Mouse (Mus musculus) kidney, embryonic 14.5 days (tissue): ENCODE data around the gene Tle2. TPM values are rescaled to one million over a fixed set of nuclear protein-coding genes. Genes with fewer than 3 reads are reported as not detected.

Source experiments
- ATAC-seq: fragments of 200-750 bp; cut with Nextera tagmentation; 2 replicates; pipeline ENCODE4 v1.8.0; 2017; ENCODE audit warnings: moderate number of reproducible peaks, mild to moderate bottlenecking, moderate TSS enrichment, moderate library complexity; ENCODE audit not compliant: low FRiP score, low TSS enrichment
- H3K27ac ChIP-seq: fragments of 300-500 bp; sonication (generic); 2 replicates; pipeline ENCODE4 v1.5.1; 2014; ENCODE audit warnings: low read depth, mild to moderate bottlenecking, low read length, moderate library complexity, mixed read lengths
- H3K27me3 ChIP-seq: fragments of 300-500 bp; sonication (generic); 2 replicates; pipeline ENCODE4 v1.6.1; 2014; ENCODE audit warnings: mild to moderate bottlenecking, low read length; ENCODE audit not compliant: control insufficient read depth, insufficient read depth
- H3K36me3 ChIP-seq: fragments of 300-500 bp; sonication (generic); 2 replicates; pipeline ENCODE4 v1.6.1; 2014; ENCODE audit warnings: low read length, mixed read lengths; ENCODE audit not compliant: control insufficient read depth, insufficient read depth
- H3K4me1 ChIP-seq: fragments of 300-500 bp; sonication (generic); 2 replicates; pipeline ENCODE4 v1.6.1; 2014; ENCODE audit warnings: low read length, mixed read lengths; ENCODE audit not compliant: control insufficient read depth, insufficient read depth
- H3K4me2 ChIP-seq: fragments of 300-500 bp; sonication (generic); replicated peaks from 2 replicates; pipeline ENCODE4 v1.6.1; 2014; ENCODE audit warnings: low read depth, mild to moderate bottlenecking, low read length
- H3K4me3 ChIP-seq: fragments of 300-500 bp; sonication (generic); 2 replicates; pipeline ENCODE4 v1.5.1; 2014; ENCODE audit warnings: mild to moderate bottlenecking, low read length
- H3K9ac ChIP-seq: fragments of 300-500 bp; sonication (generic); 2 replicates; pipeline ENCODE4 v1.6.1; 2014; ENCODE audit warnings: low read depth, mild to moderate bottlenecking, low read length, moderate library complexity
- H3K9me3 ChIP-seq: fragments of 300-500 bp; sonication (generic); 2 replicates; pipeline ENCODE4 v1.6.1; 2016; ENCODE audit warnings: low read length; ENCODE audit not compliant: control insufficient read depth
- WGBS: fragments of 180-500 bp; shearing (Covaris S2); extraction: QIAGEN DNeasy Blood & Tissue Kit; methylation state at CpG from one replicate; pipeline ENCODE4 v1.1.7; 2014; 5-methylcytosine and 5-hydroxymethylcytosine counted together
- polyA plus RNA-seq: library from polyadenylated mRNA; unstranded; fragments of >200 nt; fragmentation: Nextera tagmentation; extraction: Ambion mirVana; gene quantifications from 2 replicates; pipeline ENCODE4 v1.2.1, GENCODE M21; 2014

The Tle2 gene
- 29.3 and 30.4 TPM in 2 replicates for polyA plus RNA-seq

DNA sequence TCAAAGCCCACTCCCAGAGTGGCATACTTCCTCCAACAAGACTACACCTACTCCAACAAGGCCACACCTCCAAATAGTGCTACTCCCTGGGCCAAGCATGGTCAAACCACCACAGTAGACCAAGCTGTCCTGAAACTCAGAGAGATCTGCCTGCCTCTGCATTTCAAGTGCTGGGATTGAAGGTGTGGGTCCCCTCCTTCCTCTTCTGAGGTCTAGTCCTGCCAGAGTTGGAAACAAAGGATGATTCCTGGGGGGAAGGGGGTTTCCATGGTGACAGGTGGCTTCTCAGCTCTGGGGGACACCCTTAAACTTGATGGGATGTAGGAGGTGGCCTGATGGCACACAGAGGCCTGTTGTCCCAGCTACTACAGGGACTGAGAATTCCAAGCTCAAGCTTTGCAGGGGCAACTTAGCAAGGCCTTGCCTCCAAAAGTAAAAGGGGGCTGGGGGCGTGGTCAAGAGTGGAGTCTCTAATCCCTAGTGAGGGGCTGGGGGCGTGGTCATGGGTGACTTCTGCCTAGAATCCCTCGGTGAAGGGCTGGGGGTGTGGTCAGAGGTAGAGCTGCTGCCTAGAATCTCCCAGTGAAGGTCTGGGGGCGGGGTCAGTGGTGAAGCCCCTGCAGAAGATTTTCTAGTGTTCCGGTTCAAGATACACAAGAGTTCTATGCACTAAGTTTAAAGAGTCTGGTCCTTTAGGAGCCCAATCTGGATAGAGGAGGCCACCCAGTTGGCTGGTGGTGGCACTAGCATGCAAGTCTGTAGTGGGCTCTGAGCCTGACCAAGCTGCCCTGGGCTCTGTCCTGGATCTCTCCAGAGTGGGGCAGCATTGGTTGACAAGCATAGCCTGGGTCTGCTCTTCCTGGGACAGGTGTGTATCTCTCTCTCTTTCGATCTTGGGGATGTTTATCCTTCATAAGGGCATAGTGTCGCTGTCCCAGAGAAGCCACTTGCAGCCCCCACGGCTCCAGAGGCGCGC is at the start of gene Tle2:
Tle2 (plus strand) TSS at position 481 of the 976 bp plus-strand sequence.
- H3K27me3 ChIP-seq: peaks cover 6% of the 10 kb centered on the region; the same call in 1 of the 2 replicates
- peaks cover 57% of the 10 kb centered on the region for H3K4me1 ChIP-seq
- H3K4me2 ChIP-seq: peak within 1 kb of the TSS; percentile 77
- H3K4me3 ChIP-seq: peak within 1 kb of the TSS; percentile 51
- H3K27ac ChIP-seq: peak within 1 kb of the TSS; percentile 69; the same call in 1 of the 2 replicates
- H3K9me3 ChIP-seq: no peaks in the 10 kb centered on the region
- H3K9ac ChIP-seq: peak within 1 kb of the TSS; percentile 68
- WGBS: 26% methylated on average over 10 of the region's 10 CpGs
- no peaks in the 10 kb centered on the region for H3K36me3 ChIP-seq
- no peak for ATAC-seq

DNA sequence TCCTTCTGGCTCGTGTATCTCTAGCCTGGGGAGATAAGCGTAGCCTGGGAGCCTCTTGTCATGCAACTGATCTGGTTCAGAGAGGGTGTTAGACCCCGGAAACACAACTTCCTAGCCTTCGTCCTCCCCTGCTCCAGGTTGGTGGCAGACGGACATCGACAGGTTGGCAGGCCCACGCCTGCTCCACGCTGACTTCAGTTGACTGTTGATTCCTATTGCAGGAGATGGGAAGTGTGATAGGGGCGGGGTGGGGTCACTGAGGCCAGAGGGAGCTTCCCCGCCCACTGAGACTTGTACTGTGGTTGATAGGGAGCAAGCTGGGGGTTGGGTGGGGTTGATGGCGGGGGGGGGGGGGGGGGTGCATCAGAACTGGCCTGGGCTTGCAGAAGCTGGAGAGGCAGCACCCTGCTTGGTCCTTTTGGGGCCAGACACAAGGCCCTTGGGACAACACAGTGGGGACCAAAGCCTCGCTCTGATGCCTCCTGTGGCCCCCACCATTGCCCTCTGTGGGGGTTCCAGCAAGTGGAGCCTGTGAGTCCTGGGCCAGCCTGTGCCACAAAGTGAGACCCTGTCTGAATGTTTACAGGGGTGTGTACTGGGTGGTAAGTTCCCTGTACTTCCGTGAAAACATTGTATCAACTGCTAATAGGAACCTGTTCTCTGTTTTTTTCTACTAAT is 49.2 kb upstream of the Tle2 start:
- H3K27me3 ChIP-seq: peaks cover 4% of the 10 kb centered on the region; the same call in 1 of the 2 replicates
- H3K4me2 ChIP-seq: no peak overlapping the region
- H3K36me3 ChIP-seq: peaks cover 16% of the 10 kb centered on the region
- 60% methylated on average over 13 of the region's 13 CpGs for WGBS
- H3K27ac ChIP-seq: no peak overlapping the region
- H3K9ac ChIP-seq: 0 out of 2 replicates have a peak overlapping the region, but pooled peaks have one; percentile 7
- no peak for ATAC-seq
- no peaks in the 10 kb centered on the region for H3K4me1 ChIP-seq
- H3K9me3 ChIP-seq: no peaks in the 10 kb centered on the region
- no peak overlapping the region for H3K4me3 ChIP-seq

DNA sequence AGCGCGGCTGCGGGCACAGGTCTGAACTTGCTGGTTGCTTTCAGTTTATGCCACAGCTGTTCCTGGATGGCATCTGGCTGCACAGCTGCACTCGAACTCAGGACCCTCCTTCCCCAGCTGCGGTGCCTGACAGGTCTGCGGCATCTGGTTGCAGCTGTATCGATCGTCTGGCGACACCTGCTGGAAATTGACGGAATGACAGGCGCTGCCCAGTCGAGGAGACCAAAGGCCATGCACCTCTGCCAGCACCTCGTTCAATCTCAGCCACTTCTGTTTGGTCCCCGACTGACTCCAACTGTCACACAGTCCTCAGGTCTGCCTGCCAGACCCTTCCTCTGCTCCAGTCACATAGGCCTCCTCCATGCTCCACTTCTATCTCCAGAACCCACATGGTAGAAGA is 47.6 kb upstream of the Tle2 start:
- H3K4me2 ChIP-seq: no peak overlapping the region
- H3K9ac ChIP-seq: no peak overlapping the region
- peaks cover 4% of the 10 kb centered on the region; the same call in 1 of the 2 replicates for H3K27me3 ChIP-seq
- H3K4me1 ChIP-seq: no peaks in the 10 kb centered on the region
- no peak overlapping the region for H3K4me3 ChIP-seq
- H3K27ac ChIP-seq: no peak overlapping the region
- H3K9me3 ChIP-seq: no peaks in the 10 kb centered on the region
- ATAC-seq: peak; percentile 44; the same call in 1 of the 2 replicates
- H3K36me3 ChIP-seq: peaks cover 31% of the 10 kb centered on the region
- 15% methylated on average over 14 of the region's 14 CpGs for WGBS

DNA sequence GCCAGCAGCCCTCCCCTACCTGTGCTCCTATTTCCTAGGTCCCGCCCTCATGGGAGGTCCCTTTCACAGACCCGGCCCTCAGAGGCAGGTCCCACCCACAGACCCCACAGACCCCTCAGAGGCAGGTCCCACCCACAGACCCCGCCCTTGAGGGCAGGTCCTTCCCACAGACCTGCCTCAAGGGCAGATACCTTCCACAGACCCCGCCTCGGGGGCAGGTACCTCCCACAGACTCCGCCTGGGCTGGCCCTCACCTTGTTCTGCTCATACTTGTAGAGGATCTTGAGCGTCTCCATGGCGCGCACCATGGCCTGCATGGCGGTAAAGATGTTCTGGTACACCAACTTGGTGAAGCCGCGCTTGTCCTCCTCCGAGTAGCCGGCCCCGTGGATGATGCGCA is 39.5 kb upstream of the Tle2 start:
- H3K4me2 ChIP-seq: no peak overlapping the region
- WGBS: 57% methylated on average over 16 of the region's 16 CpGs
- peaks cover 38% of the 10 kb centered on the region for H3K36me3 ChIP-seq
- H3K9me3 ChIP-seq: no peaks in the 10 kb centered on the region
- no peak overlapping the region for H3K27ac ChIP-seq
- no peak for ATAC-seq
- H3K27me3 ChIP-seq: no peaks in the 10 kb centered on the region
- H3K4me3 ChIP-seq: no peak overlapping the region
- H3K9ac ChIP-seq: no peak overlapping the region
- H3K4me1 ChIP-seq: no peaks in the 10 kb centered on the region

DNA sequence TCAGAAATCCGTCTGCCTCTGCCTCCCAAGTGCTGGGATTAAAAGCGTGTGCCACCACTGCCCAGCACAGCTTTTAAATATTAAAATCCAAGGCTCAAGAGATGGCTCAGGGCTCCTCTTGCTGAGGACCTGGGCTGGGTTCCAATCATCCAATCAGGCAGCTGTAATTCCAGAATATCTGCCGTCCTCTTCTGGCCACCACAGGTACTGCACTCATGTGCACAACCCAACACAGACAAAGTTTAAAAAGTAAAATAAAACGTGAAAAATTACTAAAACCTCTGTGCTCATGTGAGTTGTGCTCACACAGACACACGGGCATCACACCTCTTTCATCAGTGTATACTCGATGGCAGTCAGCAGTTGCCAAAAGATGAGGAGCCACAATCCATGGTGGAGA is 37.6 kb upstream of the Tle2 start:
- no peaks in the 10 kb centered on the region for H3K27me3 ChIP-seq
- no peaks in the 10 kb centered on the region for H3K9me3 ChIP-seq
- WGBS: 79% methylated on average over 6 of the region's 6 CpGs
- H3K4me1 ChIP-seq: peaks cover under 1% of the 10 kb centered on the region; the same call in 1 of the 2 replicates
- H3K4me2 ChIP-seq: no peak overlapping the region
- H3K9ac ChIP-seq: no peak overlapping the region
- H3K4me3 ChIP-seq: no peak overlapping the region
- H3K27ac ChIP-seq: no peak overlapping the region
- no peak for ATAC-seq
- H3K36me3 ChIP-seq: peaks cover 19% of the 10 kb centered on the region

DNA sequence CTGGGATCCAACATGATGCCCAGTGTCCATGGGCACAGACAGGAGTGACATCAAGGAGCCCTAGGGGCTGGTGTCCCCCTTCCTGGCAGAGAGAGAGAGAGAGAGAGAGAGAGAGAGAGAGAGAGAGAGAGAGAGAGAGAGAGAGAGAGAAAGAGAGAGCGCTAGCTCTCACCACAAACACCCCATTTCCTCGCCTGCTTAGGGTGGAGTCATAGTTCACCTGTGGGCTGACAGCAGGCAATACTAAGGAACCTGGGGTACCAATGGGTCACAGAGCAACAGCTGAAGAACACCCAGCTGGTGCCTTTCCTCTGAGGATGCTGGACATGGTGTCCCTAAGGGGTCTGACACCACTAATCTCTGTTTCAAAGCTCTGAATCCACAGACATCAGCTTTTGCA is 36.9 kb upstream of the Tle2 start:
- Histone ChIP-seq H3K4me1 (peaks cover 8% of the 10 kb centered on the region; the same call in 1 of the 2 replicates), H3K27ac (no peak overlapping the region), H3K4me2 (no peak overlapping the region), H3K9me3 (no peaks in the 10 kb centered on the region), H3K36me3 (peaks cover 14% of the 10 kb centered on the region), H3K4me3 (no peak overlapping the region), H3K27me3 (no peaks in the 10 kb centered on the region), H3K9ac (no peak overlapping the region)
- WGBS: 96% methylated on average over 2 of the region's 2 CpGs
- ATAC-seq: no peak

DNA sequence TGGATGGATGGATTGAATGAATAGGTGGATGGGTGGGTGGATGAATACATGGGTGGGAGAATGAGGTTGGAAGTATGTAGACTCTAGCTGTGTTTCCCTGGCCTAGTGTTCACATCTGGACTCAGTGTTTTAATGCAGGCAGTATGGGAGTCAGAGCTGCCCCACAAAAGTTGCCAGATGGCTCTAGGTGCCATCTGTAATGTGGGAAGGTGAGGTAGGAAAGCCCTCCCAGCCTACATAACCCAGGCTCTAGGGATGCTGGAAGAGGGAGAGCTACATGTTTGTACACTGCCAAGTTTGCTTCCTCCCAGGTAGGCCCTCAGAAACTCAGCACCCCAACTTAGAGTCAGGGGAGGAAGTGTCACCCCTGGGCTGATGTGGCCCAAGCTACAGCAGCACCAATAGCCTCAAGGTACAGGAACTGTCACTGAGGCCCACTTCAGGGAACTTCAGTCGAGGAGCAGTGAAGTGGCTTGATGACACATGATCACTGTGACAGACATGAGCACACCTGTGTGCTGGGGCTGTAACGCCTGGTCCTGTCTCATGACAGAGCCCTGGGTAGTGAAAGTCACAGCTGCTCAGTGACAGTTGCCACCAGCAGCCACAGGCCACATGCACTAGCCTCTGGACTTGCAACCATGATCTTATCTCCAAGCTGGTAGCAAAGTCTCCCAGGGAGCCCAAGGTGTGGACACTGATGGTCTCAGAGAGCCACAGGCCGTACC is 35.9 kb upstream of the Tle2 start:
- no peak overlapping the region for H3K9ac ChIP-seq
- H3K27ac ChIP-seq: no peak overlapping the region
- H3K4me2 ChIP-seq: no peak overlapping the region
- H3K27me3 ChIP-seq: no peaks in the 10 kb centered on the region
- no peak overlapping the region for H3K4me3 ChIP-seq
- H3K4me1 ChIP-seq: peaks cover 18% of the 10 kb centered on the region
- 82% methylated on average over 3 of the region's 3 CpGs for WGBS
- H3K36me3 ChIP-seq: peaks cover 6% of the 10 kb centered on the region; the same call in 1 of the 2 replicates
- no peaks in the 10 kb centered on the region for H3K9me3 ChIP-seq
- ATAC-seq: no peak

DNA sequence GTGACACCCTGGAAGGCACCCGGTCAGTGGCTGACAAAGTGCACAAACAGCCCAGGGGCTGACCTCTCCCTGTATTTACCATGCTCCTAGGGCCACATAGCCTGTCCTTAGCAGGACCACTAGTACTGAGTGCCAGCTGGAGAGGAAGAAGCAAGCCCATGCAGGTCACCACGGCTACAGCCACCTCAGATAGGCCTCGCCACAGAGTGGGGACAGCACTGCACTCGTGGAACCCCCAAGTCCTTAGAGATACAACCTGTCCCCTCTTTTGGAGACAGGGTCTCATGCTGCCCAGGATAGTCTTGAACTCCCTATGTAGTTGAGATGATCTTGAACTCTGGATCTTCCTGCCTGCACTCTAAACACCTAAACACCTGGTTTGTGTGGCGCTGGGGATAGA is 33.0 kb upstream of the Tle2 start:
- Histone ChIP-seq H3K27me3 (no peaks in the 10 kb centered on the region), H3K9me3 (no peaks in the 10 kb centered on the region), H3K4me1 (peaks cover 28% of the 10 kb centered on the region), H3K4me3 (no peak overlapping the region), H3K36me3 (peaks cover 2% of the 10 kb centered on the region; the same call in 1 of the 2 replicates), H3K27ac (no peak overlapping the region), H3K4me2 (no peak overlapping the region), H3K9ac (no peak overlapping the region)
- ATAC-seq: no peak
- 73% methylated on average over 5 of the region's 5 CpGs for WGBS
